Mouse (Mus musculus) spleen, postnatal 36 days (tissue): ENCODE data around the gene Pola1.
"Not testable (repeated sequence)": the region's sequence is repeated elsewhere in the genome, so short reads cannot be mapped to it uniquely, and the experiment has no call there.

Source experiments
- DNase-seq, 2 experiments: peaks; one replicate each; pipeline ENCODE4 v3.0.0; 2022; ENCODE audit warnings: low spot score in 2 of 2, mixed read lengths in 1 of 2

The Pola1 gene

DNA sequence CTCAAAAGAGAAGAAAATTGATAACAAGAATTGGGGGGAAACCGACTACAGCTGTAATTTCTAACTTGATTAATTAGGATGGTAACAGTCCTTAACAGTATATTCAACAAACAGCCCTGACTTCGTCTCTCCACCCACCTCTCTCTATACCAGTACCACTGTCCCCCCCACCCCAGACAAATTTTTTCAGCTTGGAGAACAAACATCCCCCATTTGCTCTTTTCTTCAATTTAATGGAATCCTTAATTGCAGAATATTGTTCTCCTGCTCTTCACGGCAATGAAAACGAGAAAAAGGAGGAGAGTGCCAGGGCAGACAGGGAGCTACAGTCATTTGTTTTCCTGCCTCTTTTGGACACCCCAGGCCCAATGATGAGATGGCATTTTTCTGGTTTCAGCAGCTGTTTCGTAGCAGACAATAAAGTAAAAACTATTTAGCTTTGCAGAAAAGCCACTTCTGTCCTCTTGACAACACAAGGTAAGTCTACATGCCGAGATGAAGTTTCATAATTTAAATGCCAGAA is 202.2 kb downstream of the Pola1 start:
- DNase-seq = no peak

DNA sequence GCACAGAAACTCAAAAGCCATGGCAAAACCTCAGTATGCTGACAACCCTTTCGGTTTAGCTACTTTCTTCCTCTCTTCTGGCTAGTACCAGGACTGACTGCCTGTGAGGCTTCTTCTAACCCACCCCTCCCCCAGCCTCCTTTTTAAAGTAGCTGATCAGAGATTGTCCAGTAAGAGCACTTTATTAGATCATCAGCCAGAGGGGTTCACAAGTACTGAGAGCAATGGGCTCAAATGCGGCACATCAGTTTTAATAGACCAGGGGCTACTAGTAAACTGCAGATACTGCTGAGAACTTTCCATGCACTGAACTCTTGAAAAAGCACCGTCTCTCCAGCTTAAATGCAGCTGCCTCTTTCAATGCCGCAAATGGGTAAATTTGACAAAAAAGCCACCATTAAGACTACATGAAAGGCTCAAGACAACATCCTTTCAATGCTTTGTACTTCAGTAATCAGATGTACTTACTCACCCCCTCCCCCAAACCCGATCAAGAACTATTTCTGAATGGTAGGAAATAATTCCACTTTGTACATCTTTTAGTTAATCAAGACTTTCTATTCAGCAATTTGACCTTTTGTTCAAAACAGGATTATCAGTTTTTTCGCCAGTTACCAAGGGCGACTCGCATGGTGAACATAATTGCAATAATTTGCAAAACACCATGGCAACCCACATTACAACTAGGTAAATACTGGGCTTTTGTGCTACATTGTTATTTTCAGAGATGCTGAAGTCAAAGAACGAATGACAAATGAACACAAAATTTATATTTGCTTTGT is 202.8 kb downstream of the Pola1 start:
- no peak for DNase-seq

DNA sequence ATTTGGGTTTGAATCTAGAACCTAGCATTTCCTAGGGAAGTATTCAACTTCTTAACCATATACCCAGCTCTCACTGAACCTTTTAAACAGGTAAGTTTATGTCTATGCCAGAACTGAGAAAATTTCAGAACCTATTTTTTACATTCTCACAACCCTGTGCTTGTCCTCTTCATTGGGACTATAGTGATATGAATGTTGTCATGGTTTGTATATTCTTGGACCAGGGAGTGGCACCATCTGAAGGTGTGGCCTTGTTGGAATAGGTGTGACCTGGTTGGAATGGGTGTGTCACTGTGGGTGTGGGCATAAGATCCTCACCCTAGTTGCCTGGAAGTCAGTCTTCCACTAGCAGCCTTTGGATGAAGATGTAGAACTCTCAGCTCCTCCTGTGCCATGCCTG is 231.1 kb downstream of the Pola1 start:
- DNase-seq = not testable (repeated sequence)

DNA sequence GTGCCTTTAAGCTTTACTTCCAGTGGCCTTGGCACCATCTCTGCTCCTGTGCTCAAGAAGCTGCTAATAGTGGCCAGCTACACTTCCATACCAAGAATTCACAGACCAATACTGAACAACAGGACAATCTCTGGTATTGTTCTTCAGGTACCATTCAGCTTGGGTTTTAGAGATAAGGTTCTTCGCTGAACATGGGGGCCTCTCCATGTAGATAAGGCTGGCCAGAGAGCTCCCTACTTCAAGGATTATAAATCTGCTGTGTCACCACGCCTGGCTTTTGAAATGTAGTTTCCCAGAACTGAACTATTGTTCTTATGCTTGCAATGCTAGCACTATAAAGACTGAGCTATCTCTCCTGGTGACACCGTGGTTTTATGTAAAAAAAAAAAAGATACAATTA is 234.9 kb downstream of the Pola1 start:
- DNase-seq = no peak

DNA sequence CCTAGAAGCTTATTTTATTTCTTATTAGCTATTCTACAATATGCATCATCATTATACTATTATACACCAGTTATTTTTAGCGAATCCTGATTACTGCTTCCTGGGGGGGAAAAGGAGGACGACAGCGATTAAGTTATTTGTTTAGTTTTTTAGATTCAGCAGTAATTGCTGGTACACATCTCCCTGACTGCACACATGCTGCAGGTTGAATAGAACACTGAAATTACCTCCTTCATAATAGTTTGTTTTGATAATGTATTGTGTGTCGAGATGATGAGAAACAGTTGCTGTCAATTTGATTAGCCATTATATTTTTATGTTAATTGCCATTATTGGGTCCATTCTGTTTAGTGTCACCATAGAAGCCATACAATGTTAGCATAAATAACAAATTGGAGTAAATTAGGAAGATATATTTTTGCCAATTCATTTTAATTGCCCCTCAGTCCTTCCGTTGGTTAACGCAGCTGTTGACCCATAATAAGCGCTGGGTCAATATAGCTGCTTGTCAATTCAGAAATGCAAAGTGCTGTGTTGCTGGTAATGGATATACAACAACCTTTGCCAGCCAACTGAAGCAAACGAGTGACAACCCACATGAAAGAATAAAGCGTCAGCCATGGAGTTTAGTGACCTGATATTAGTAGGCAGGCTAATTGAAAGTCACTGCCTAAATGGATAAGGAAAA is 254.5 kb downstream of the Pola1 start:
- DNase-seq = no peak

DNA sequence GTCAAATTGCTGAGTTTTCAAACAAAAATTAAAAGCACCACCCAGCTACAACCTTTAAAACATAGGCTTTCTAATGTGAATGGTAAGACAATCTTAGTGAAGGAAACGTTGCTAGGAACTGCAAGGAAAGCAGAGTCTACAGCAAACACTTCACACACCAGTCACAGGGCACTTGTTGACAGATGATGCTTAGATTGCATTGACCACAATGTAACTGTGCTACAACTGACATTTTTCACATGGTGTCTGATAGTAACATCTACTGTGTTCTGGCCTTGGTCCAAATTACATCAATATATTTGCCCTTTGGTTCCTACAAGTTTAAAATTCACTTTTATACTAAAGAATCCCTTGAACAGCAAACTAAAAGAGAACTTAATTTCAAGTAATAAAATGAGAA is 258.5 kb downstream of the Pola1 start:
- DNase-seq = no peak

DNA sequence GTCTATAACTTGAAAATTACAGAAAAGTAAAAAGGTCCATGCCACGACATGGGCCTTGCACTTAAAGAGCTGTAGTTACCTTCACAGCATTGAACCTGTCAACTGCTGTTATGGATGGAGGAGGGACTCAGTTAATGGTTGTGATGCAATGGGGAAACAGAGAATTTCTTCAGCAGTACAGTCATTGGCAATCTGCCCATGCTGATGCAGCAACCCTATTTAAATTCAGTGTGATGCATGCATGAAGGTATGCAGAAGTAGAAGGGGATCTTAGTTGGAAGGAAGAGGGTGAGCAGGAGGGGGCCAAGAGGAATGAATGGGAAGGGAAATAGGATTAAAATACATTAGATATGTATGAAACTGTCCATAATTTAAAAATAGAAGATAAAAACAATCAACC is 262.2 kb downstream of the Pola1 start:
- DNase-seq = no peak

DNA sequence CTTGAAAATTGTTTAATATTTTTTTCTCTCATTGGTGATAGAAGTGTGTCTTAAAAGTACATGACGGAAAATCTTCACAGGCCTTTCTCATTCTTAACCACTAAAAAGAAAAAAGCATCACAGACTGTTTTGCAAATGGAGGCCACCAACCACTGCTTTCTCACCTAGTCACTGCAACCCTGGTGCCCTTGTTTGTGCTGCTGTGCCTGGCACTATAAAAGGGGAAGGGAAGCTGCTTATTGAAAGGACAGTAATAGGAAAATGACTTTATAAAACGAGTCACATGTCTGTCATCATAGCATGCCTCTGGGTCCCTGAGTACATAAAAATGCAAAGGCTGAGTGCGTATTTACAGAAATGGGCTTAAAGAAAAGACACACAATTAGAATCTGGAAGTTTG is 263.7 kb downstream of the Pola1 start:
- no peak for DNase-seq

DNA sequence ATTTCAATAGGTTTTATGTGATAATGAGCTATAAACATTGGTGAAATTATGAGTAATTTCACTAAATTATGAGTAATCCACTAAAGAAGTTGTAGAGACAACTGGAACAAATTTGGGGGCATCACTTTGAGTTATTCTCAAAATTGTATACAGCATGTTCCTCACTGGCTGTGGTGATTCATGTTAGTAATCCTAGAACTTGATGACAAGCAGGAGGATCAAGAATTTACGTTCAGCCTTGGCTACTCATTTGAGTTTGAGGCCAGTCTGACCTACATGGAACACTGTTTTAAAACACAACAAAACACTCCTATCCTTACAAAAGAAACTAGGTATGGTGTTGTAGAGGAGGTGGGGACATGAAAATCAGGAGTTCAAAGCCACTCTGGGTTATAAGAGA is 310.6 kb downstream of the Pola1 start:
- DNase-seq = no peak

DNA sequence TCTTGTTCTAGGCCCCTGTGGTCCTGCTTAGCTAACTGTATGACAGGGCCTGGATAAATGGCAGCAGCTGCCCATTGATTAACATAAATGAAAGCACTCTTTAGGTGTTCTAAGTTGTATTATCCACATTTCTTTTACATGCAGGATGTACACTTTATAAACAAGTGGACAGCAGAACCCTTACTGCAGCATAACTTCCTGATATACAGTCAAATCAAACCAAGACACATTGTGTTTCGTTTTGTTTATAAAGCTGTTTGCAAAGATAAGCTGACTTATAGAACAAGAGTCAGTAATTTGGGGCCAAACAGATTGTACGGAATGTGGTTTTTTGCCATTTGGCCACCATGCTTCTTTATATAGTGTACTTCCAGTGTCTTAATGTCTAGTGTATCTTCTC is 312.0 kb downstream of the Pola1 start:
- DNase-seq = no peak

DNA sequence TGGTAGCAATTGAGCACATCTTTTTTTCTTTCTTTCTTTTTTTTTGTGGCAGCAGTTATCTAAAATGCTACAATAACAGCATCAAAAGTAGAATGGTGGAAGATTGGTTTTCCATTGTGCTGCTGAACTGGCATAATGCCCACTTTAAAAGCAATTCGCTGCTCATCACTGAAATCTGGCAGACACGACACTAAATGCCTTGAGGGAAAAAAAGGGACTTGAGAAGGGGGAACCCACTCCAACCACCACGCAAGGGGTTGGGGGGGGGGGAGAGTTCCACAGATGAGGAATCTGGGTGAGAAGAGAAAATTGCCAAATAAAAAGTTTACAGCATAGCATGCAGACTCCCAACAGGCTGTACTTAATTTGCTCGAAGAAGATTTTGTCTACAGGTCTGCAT is 314.4 kb downstream of the Pola1 start:
- DNase-seq = no peak

DNA sequence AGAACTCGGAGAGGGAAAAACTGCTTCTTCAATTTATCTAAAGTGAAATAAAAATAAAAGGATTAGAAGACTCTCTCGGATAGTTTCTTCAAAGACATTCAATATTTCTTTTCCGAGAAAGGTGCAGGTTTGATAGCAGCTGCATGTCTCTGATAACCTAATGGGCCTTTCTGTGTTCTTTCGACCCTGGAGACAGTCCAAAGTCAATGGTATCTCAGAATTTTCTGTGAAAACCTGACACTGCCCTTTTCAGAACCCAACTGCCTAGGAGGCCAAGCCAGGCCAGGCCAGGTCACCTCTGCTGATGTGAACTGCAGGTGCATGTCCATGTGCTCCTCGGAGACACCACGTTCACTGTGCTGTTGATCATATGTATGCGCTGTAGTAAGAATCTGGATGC is 326.2 kb downstream of the Pola1 start:
- DNase-seq = no peak

DNA sequence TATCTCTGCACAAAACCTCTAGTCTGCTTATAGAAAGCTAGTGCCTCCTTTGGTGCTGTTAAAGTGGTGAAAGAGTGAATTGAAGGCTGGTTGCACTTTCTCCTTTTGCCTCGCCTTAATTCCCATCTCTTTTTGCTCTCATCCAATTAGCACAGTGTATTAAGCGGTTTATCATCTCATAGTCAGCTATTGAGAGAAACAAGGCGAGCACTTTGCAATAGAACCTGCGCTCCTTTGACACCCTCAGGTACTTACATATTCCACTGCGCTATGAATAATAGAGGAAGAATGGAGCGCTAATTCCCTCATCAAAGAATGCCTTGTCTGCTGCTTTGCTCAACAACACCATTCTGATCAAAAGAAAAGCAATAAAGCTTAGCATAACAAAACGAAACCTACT is 330.2 kb downstream of the Pola1 start:
- DNase-seq = no peak

DNA sequence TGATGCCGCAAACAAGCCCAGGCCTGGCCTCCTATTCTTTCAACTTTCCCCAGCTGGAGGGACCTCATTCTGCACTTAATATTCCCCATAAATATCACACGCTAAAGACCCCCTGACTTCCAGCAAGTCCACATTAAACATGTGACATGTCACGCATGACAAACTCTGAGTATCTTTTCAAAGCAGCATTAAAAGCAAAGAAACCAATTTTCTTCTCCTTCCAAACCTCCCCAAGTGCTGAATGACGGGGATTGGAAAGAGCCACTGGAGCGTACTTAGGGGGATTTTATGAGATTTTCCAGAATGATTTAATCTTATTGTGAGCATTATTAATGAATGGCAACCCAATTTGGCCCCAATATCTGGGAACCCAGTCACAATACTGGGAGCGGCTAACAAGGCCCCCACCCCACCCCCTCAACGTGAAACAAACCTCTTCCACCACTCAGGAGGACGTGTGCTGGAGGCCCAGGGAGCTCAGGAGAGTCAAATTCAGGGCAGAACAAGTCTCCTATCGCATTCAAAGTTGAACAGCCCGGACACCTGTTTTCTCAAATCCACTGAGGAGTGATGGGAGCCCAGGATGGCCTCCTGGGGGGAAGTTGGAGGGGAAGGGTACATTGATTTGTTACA is 331.7 kb downstream of the Pola1 start:
- DNase-seq = no peak

DNA sequence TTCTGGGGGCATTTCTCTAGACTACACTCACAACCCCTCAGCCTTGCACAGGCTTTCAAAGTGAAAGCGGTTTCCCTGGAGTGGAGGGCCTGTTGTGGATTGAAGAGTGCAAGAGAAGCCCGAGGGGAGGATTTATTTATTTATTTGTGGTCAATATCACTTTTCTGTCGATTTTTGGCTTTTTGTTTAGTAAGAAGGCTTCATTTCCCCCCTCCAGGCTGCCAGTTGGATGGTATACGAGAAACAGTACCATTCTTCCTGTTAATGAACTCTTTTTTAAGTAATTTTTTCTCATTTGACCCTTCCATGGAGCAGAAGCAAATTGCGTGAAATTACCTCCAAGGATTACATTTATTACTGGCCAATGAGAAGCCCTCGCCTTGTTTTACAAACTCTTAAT is 332.2 kb downstream of the Pola1 start:
- DNase-seq = no peak

DNA sequence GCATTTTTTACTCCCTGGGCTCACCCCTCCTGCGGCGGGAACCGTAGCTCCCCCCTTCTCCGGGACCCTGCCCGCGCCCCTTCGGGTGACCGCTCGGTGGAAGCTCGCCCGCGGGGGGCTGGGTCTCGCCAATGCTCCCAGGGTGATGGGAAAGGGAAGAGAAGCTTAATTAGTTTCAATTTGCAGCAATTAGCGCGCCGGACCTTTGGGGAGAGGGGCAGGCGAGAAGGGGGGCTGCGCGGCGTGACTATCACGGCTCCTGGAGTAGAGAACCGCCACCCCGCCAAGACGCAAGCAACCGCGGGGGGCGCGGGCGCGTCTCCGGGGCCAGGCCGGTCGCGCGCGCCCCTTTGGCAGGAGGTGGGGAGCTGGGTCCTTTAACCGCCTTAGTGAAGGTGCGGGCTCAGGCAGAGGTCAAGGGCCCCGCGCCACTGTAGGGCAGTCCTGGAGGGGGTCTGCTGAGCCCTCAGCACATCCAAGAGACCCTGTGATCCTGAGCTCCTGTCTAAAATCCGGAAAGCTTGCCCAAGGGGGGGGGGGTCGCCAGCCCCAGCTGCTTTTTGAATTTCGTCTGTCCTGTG is 332.8 kb downstream of the Pola1 start:
- no peak for DNase-seq

DNA sequence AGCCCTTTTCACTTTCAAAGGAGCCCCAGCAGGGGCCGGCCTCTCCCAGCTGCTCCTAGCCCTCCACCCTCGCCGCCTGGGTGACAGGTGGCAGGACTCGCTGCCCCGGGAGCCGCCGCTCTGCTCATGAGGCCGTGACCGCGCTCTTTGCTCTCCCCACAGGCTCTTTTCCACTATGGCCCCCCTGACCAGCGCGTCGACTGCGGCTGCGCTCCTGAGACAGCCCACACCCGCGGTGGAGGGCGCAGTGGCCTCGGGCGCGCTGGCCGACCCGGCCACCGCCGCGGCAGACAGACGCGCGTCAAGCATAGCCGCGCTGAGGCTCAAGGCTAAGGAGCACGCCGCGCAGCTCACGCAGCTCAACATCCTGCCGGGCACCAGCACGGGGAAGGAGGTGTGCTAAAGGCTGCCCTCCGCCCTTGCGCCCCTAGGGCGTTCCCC is 334.9 kb downstream of the Pola1 start:
- no peak for DNase-seq

DNA sequence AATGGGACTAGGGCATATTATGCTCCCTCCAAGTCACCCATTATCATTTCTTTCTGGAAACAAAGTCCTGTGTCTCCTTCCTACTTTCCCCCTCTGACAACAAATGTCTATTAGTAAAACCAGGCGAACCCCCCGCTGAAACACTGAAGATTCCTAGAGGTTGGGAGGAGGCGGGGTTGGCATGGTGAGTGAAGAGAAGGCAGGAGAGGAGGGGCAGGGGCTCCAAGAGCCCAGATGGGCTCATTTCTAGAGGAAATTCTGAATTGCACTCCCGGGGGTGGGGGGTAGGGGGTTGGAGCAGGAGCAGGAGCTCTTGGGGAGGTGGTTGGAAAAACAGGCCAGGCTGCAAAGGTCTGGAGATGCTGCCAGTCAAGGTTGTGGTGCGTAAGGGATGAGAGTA is 336.1 kb downstream of the Pola1 start:
- DNase-seq = no peak

DNA sequence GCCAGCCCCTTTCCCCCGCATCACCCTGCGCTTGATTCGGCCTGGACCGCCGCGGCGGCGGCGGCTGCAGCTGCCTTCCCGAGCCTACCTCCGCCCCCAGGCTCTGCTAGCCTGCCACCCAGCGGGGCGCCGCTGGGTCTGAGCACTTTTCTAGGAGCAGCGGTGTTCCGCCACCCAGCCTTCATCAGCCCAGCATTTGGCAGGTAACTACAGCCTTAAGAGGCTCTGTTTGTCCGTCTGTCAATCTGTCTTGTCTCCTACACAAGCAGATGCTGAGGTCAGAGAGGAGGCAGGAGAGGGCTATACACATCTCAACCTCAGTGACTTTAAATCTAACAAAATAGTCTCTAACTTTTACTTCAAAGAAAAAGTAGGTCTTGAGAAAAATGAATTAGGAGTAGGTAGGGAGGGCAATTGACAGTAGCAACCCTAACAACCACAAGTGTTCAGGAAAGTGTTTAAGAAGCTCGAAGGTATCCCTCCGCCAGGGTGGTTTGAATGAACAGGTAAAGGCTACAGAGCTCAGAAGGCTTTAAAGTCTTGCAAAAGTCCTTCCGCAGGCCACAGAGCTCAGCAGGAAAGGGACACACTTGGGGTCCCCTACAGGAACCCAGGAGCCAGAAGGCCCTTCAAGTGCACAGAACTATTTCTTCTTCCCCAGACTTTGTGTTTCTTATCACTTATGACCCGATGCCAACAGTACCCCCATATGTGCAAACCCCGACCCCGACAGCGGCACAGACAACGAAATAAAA is 337.0 kb downstream of the Pola1 start:
- DNase-seq = no peak

DNA sequence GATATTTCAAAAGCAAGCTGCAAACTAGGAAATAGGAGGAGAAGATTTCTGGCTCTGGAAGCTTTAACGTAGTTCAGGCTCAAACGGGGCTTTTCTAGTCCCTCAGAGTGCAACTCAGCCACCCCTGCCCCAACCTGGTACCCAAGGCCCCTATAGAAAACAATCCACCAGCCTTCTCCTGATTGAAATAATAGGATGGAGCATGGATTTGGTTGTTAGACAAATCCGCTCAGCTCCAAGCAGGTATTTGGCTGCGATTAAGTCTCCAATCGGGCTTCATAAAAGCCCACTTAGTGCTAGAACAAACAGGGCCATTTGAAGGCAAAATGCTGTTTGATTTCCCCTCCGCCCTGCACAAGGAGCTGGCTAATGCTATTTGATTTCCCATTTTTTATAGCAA is 339.9 kb downstream of the Pola1 start:
- DNase-seq = no peak

DNA sequence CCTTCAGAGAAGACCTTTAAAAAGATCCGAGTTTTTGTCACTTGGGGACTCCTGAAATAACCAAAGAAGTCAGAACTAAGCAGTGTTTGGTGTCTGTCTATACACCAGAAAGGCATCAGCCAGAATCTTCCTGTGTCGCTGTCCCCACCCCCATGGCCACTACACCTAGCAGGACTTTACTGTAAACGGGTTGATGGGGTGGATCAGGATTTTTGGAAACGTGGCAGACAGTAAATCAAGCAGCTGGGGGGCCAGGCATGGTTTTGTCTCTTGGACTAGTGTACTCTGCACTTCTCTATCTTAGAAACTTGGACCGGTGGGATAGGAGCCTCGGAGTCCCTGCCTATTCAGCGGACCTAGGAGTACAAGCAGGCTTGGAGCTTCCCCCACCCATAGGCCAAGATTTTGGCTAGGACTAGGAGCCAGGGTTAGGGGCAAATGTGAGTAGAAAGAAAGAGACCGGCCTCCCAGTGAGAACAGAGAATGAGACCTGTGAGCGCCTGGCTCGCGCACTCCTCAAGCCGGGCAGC is 342.0 kb downstream of the Pola1 start:
- DNase-seq = no peak
